Mouse (Mus musculus): ENCODE results near the gene Mt1.

DNA sequence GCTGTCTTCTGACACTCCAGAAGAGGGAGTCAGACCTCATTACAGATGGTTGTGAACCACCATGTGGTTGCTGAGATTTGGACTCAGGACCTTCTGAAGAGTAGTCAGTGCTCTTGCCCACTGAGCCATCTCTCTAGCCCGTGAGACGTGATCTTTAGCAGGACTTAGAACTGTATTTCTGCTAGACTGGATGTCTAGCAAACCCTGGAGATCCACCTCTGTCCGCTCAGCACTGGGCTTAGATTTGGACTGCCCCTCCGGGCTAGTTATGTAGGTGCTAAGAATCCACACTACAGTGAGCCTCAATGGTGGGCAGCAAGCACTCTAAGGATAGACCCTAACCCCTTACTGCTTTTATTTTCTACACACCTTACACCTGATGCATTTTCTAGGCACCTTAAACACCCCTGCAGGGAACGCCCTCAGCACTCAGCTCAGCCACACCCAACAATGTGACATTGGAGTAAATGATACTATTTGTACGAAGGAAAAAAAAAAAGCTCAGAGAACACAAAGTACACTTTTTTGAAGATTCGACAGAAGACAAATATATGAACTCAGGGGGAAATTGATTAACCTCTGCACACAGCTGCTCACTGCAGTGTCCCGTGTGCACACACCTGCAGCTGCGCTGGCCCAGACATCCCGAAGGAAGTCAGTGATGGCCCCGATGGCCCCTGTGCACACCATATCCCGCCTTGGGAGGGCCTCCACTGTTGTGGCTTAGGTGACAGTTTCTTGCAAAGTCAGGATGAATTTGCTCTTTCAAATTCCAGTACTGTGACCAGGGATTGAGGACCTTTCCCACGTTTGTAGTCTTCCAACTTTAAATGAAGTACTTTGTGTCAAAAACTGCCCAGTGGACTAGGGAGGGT, 3.4 kb downstream of the Mt1 start:
- TF ChIP-seq CTCF (IDR thresholded peaks at IDR 0.05; ENCODE audit: extremely low read depth, insufficient read depth, insufficient read length, insufficient replicate concordance), result no peak
- no peak for TF ChIP-seq POLR2A (IDR thresholded peaks at IDR 0.05; ENCODE audit: low read depth, low read length)
